Mouse (Mus musculus) bone marrow macrophage, adult 2 months (primary cell): ENCODE measurements around the gene Carhsp1.

Experiments
- CTCF ChIP-seq: IDR thresholded peaks from 2 replicates; pipeline ENCODE4 v1.5.1; 2012; ENCODE audit warnings: low read depth, mild to moderate bottlenecking, low read length, moderate library complexity
- POLR2A ChIP-seq: IDR thresholded peaks from 2 replicates; pipeline ENCODE4 v1.6.1; 2012; ENCODE audit warnings: mild to moderate bottlenecking, low read depth, low read length, borderline replicate concordance

- TF ChIP-seq CTCF (no peak), POLR2A (no peak)
Measured at GRCm38 (mm10) chr16:8670041-8671035, 1.6 kb downstream of the Carhsp1 start.
